Mouse (Mus musculus): ENCODE measurements around the gene Dhrs7c.

- TF ChIP-seq CTCF (IDR thresholded peaks at IDR 0.05; ENCODE audit: low read depth, low read length) (no peak), POLR2A (IDR thresholded peaks at IDR 0.05; ENCODE audit: insufficient read depth, low read length) (no peak), EP300 (IDR thresholded peaks at IDR 0.05; ENCODE audit: insufficient read depth, low read depth, low read length) (no peak)
These were observed 47.2 kb downstream of the Dhrs7c start for GRCm38 (mm10) chr11:67845193-67845592.

Measured in ES-Bruce4 (cell line).